Mouse (Mus musculus): Measurements from ENCODE around the gene Rps27rt. TPM values are rescaled to one million over a fixed set of nuclear protein-coding genes. Genes with fewer than 3 reads are reported as not detected.

The Rps27rt gene
- total RNA-seq, 2 experiments from 2014 or later: 26.6 to 33.7 TPM

DNA sequence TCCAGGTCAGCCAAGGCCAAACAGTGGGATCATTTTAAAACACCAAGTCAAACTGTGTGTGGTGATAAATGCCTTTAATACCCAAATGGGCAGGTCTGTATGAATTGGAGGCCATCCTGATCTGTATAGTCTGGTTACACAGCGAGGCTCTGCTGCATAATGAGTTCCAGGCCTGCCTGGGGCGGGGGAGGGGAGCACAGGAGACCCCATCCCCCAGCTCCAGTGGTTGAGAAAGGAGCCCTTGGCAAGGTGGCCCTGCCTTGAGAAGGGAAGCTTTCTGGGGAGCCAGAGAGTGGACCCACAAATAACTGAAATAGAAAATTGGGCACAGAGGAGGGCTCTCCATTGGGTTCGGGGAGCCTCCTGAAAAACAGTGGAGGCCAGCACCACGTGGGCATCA lies 47.2 kb downstream of the Rps27rt start:
- intact Hi-C loops (cut with DNase I): no loop called here

DNA sequence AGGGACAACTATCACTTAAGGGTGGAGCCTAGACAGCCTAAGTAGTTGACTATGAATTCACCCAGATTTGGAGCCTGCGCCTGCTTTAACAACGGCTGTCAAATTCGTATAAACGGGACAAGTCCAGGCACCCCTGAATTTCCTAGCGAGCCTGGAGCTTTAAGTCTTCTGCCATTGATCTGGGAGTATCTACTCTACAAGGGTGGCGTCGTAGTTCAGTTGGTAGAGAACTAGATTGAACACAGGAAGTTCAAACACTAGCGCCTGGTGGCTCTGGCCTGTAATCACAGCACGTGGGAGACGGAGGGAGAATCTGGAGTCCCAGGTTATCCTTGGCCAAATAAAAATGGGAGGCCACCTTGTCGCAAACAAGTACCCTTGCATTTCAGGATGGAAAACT lies 48.3 kb downstream of the Rps27rt start:
- intact Hi-C loops (cut with DNase I): no loop called here
- DNase-seq (ENCODE audit: extremely low spot score in 1 of 2, low spot score in 2 of 2): no peak

More for the DNA sequence above, 47.2 kb downstream of the Rps27rt start:
- no peak for DNase-seq (ENCODE audit: extremely low spot score in 1 of 2, low spot score in 2 of 2)

GRCm38 (mm10) chr9:114933723-114934171 lies 48.8 kb downstream of the Rps27rt start, which contains the start of gene Gpd1l:
Gene Gpd1l (minus strand): TSS chr9:114933987.
- intact Hi-C loops (cut with DNase I): no loop called here
- peak; percentile 95 to 98 for DNase-seq (ENCODE audit: extremely low spot score in 1 of 2, low spot score in 2 of 2)

GRCm38 (mm10) chr9:114933037-114933722 lies 49.4 kb downstream of the Rps27rt start:
- DNase-seq (ENCODE audit: extremely low spot score in 1 of 2, low spot score in 2 of 2): peak in 1 of 2 experiments; percentile 83
- intact Hi-C loops (cut with DNase I): no loop called here

DNA sequence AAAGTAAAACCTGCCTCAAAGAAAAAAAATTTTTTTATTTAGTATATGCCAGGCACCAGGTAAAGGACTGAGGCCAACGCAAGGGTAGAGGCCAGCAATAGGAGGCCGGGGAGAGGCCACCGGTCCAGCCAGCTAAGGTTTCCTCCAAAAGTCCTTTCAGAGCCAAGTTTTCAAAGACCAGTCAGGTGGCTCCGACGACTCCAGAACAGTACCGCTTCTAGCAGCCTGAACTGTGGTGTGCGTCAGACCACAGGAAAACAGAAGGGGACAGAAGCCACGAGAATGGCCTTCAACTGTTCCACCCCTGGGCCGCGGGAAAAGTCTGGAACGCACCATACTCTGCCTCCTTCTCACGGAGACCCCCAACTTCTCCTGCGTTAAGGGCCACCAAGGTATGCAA lies 49.9 kb downstream of the Rps27rt start:
- intact Hi-C loops (cut with DNase I): no loop called here
- DNase-seq (ENCODE audit: extremely low spot score in 1 of 2, low spot score in 2 of 2): no peak

Other genes with a start within 250 kb of the Rps27rt start
- 1 to 10 TPM; 4.1 to 5.3 TPM for gene Cmtm7, start 200.9 kb downstream of the Rps27rt start, total RNA-seq (2021)
- 1 to 10 TPM; 2.1 to 2.5 TPM for gene Cmtm8, start 138.6 kb downstream of the Rps27rt start, total RNA-seq (2021)
- gene Gpd1l, start 48.8 kb downstream of the Rps27rt start, total RNA-seq (2021): 100 to 1,000 TPM; 106 to 108 TPM
- gene Osbpl10, start 4.2 kb downstream of the Rps27rt start, total RNA-seq (2021): 10 to 100 TPM; 55.7 to 56.3 TPM

Data from left cerebral cortex, postnatal 10 days (tissue).